Mouse (Mus musculus): ENCODE results near the gene Gm20388.
A peak's percentile ranks its signal among the peaks of the same experiment; 100 is the strongest.

The Gm20388 gene

GRCm38 (mm10) chr8:120230081-120230480 is 319.4 kb downstream of the Gm20388 start:
- peak; percentile 28 for DNase-seq (ENCODE audit: low spot score)

- peak; percentile 66 for DNase-seq (ENCODE audit: low spot score)
Observed at GRCm38 (mm10) chr8:120230715-120231614, 320.3 kb downstream of the Gm20388 start.

- no peak for DNase-seq (ENCODE audit: low spot score)
Observed at GRCm38 (mm10) chr8:120231870-120232269, 321.2 kb downstream of the Gm20388 start.

GRCm38 (mm10) chr8:120232398-120232797 is 321.8 kb downstream of the Gm20388 start:
- no peak for DNase-seq (ENCODE audit: low spot score)

- DNase-seq (ENCODE audit: low spot score): no peak
Observed at GRCm38 (mm10) chr8:120232913-120233312, 322.3 kb downstream of the Gm20388 start.

- DNase-seq (ENCODE audit: low spot score): no peak
Observed at GRCm38 (mm10) chr8:120234457-120234856, 323.8 kb downstream of the Gm20388 start.

GRCm38 (mm10) chr8:120234866-120235265 is 324.2 kb downstream of the Gm20388 start:
- DNase-seq (ENCODE audit: low spot score): no peak

- DNase-seq (ENCODE audit: low spot score): no peak
Observed at GRCm38 (mm10) chr8:120243222-120243621, 332.6 kb downstream of the Gm20388 start.

GRCm38 (mm10) chr8:120243916-120244451 is 333.3 kb downstream of the Gm20388 start:
- DNase-seq (ENCODE audit: low spot score): no peak

- no peak for DNase-seq (ENCODE audit: low spot score)
Observed at GRCm38 (mm10) chr8:120244553-120244952, 333.9 kb downstream of the Gm20388 start.

- no peak for DNase-seq (ENCODE audit: low spot score)
Observed at GRCm38 (mm10) chr8:120247618-120248017, 337.0 kb downstream of the Gm20388 start.

GRCm38 (mm10) chr8:120248031-120248430 is 337.4 kb downstream of the Gm20388 start:
- no peak for DNase-seq (ENCODE audit: low spot score)

- DNase-seq (ENCODE audit: low spot score): no peak
Observed at GRCm38 (mm10) chr8:120248451-120248850, 337.8 kb downstream of the Gm20388 start.

- no peak for DNase-seq (ENCODE audit: low spot score)
Observed at GRCm38 (mm10) chr8:120249800-120250336, 339.2 kb downstream of the Gm20388 start.

- no peak for DNase-seq (ENCODE audit: low spot score)
Observed at GRCm38 (mm10) chr8:120250750-120251410, 340.2 kb downstream of the Gm20388 start.

- no peak for DNase-seq (ENCODE audit: low spot score)
Observed at GRCm38 (mm10) chr8:120251411-120252035, 340.9 kb downstream of the Gm20388 start.

- no peak for DNase-seq (ENCODE audit: low spot score)
Observed at GRCm38 (mm10) chr8:120253626-120254025, 343.0 kb downstream of the Gm20388 start.

- no peak for DNase-seq (ENCODE audit: low spot score)
Observed at GRCm38 (mm10) chr8:120255406-120255987, 344.9 kb downstream of the Gm20388 start.

GRCm38 (mm10) chr8:120256958-120257357 is 346.3 kb downstream of the Gm20388 start:
- DNase-seq (ENCODE audit: low spot score): no peak

GRCm38 (mm10) chr8:120259206-120259605 is 348.6 kb downstream of the Gm20388 start:
- DNase-seq (ENCODE audit: low spot score): peak; percentile 63

- DNase-seq (ENCODE audit: low spot score): no peak
Observed at GRCm38 (mm10) chr8:120260677-120261076, 350.0 kb downstream of the Gm20388 start.
